Mouse (Mus musculus): ENCODE measurements at regions not wholly inside any gene's neighbourhood (a gene's known extent, or its start where the extent isn't known, plus 50 kb on each side); places are given as distances from the start of the nearest gene placed in this dataset.

GRCm38 (mm10) chr16:39390626-39391025 is 498.2 kb downstream of the Igsf11 start:
- H3K9ac ChIP-seq (ENCODE audit: low read depth, low read length) = no peak overlapping the region
- no peaks in the 10 kb centered on the region for H3K36me3 ChIP-seq (ENCODE audit: control insufficient read depth, insufficient read depth, low read length)
- H3K4me1 ChIP-seq (ENCODE audit: control insufficient read depth, insufficient read depth, low read length) = no peaks in the 10 kb centered on the region
- H3K4me3 ChIP-seq (ENCODE audit: low read depth, low read length) = no peak overlapping the region
- ATAC-seq = no peak
- H3K9me3 ChIP-seq (replicated peaks; ENCODE audit: control insufficient read depth, low read length, poor library complexity, severe bottlenecking) = no peaks in the 10 kb centered on the region
- no peak overlapping the region for H3K27ac ChIP-seq (ENCODE audit: low read length)
- H3K27me3 ChIP-seq (ENCODE audit: control insufficient read depth, insufficient read depth, low read depth, low read length) = no peaks in the 10 kb centered on the region
- 59% methylated on average over 3 of the region's 3 CpGs for WGBS
- no peak overlapping the region for H3K4me2 ChIP-seq (ENCODE audit: low read length)

GRCm38 (mm10) chr16:39402101-39402749 is 509.8 kb downstream of the Igsf11 start:
- peak; percentile 70 for ATAC-seq
- Histone ChIP-seq H3K36me3 (ENCODE audit: control insufficient read depth, insufficient read depth, low read length) (no peaks in the 10 kb centered on the region), H3K27ac (ENCODE audit: low read length) (no peak overlapping the region), H3K4me2 (ENCODE audit: low read length) (no peak overlapping the region), H3K27me3 (ENCODE audit: control insufficient read depth, insufficient read depth, low read depth, low read length) (no peaks in the 10 kb centered on the region), H3K9me3 (replicated peaks; ENCODE audit: control insufficient read depth, low read length, poor library complexity, severe bottlenecking) (no peaks in the 10 kb centered on the region), H3K4me1 (ENCODE audit: control insufficient read depth, insufficient read depth, low read length) (no peaks in the 10 kb centered on the region), H3K4me3 (ENCODE audit: low read depth, low read length) (no peak overlapping the region), H3K9ac (ENCODE audit: low read depth, low read length) (no peak overlapping the region)
- 52% methylated on average over 4 of the region's 4 CpGs for WGBS

DNA sequence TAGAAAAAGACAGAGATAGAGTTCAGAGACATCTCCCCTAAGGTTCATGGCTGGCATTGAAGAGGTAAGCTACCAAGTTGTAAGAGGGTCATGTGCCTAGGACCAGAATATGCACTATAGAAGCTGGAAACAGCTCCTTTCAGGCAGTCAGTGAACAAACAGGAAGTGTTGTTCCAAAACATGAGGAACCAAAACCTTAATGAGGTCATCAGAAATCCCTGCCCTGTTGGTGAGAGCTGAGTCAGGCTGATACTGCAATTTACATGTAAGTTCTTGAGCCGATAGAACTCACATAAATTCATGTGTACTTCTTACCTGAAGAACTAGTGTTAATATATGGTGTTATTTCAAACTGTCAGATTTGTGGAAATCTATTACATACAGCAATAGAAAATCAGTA is 539.1 kb downstream of the Igsf11 start:
- no peak overlapping the region for H3K9ac ChIP-seq (ENCODE audit: low read depth, low read length)
- H3K36me3 ChIP-seq (ENCODE audit: control insufficient read depth, insufficient read depth, low read length) = no peaks in the 10 kb centered on the region

DNA sequence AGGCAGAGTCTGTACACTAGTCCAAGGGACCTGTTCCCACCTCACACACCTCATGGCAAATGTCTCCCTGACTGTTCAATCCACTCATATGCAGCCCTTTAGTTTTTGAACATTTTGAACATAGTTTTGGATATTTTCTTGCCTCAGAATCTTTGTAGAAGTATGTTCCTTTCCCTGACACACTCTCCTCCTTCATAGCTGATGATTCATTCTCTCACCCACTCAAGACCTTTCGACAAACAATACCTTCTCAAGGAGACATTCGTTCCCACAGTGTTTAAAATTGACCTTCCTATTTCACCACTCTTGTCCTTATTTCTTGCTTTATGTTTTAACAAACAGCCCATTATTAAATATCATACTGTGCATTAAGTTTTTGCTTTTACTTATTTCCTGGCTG is 538.4 kb upstream of the Lsamp start:
- no peak for ATAC-seq
- Histone ChIP-seq H3K4me3 (ENCODE audit: low read depth, low read length) (no peak overlapping the region), H3K9ac (ENCODE audit: low read depth, low read length) (no peak overlapping the region), H3K4me1 (ENCODE audit: control insufficient read depth, insufficient read depth, low read length) (no peaks in the 10 kb centered on the region), H3K27ac (ENCODE audit: low read length) (no peak overlapping the region), H3K9me3 (replicated peaks; ENCODE audit: control insufficient read depth, low read length, poor library complexity, severe bottlenecking) (no peaks in the 10 kb centered on the region), H3K4me2 (ENCODE audit: low read length) (no peak overlapping the region), H3K27me3 (ENCODE audit: control insufficient read depth, insufficient read depth, low read depth, low read length) (no peaks in the 10 kb centered on the region), H3K36me3 (ENCODE audit: control insufficient read depth, insufficient read depth, low read length) (no peaks in the 10 kb centered on the region)
- WGBS = 87% methylated on average over 2 of the region's 2 CpGs

More for the DNA sequence above, 539.1 kb downstream of the Igsf11 start:
- no peaks in the 10 kb centered on the region for H3K4me1 ChIP-seq (ENCODE audit: control insufficient read depth, insufficient read depth, low read length)
- no peak overlapping the region for H3K4me2 ChIP-seq (ENCODE audit: low read length)
- WGBS = 98% methylated on average over 1 of the region's 1 CpGs
- no peaks in the 10 kb centered on the region for H3K9me3 ChIP-seq (replicated peaks; ENCODE audit: control insufficient read depth, low read length, poor library complexity, severe bottlenecking)
- no peak overlapping the region for H3K4me3 ChIP-seq (ENCODE audit: low read depth, low read length)
- no peak overlapping the region for H3K27ac ChIP-seq (ENCODE audit: low read length)
- H3K27me3 ChIP-seq (ENCODE audit: control insufficient read depth, insufficient read depth, low read depth, low read length) = no peaks in the 10 kb centered on the region
- ATAC-seq = no peak

DNA sequence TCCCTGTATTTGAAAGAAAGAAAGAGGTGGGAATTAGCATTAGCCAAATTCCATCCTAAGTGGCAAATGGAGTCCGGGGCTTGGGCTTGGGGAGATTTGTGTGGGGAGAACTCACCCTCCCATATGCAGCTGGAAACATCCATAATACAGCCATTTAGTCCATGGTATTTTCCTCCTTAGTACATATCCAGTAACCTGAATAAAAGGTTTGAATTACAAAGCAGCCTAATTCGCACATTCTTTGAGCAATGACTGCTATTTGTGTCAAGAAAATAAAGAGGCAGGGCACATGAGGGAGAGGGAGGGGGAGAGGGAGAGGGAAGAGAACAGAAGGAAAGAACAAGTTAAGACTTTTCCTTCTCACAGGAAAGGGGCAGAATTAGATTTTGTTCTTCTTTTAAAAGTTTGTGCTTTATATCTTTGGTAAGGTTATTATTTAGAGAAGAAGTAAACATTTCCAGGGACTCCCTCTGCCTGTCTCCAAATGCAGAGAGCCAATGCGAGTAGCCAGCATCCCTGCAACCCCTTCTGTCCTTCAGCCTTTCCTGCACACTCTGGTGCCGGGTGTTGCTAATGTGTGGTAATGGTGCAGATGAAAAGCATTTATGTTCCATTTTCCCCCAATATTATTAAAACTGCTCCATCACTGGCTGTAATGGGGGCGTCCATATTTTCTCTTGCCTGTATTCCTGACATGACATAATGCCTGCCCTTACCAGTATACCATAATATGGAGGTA is 530.6 kb upstream of the Lsamp start:
- H3K4me3 ChIP-seq (ENCODE audit: low read depth, low read length) = no peak overlapping the region
- H3K4me1 ChIP-seq (ENCODE audit: control insufficient read depth, insufficient read depth, low read length) = peaks cover 2% of the 10 kb centered on the region; the same call in 1 of the 2 replicates
- H3K27ac ChIP-seq (ENCODE audit: low read length) = no peak overlapping the region
- no peaks in the 10 kb centered on the region for H3K36me3 ChIP-seq (ENCODE audit: control insufficient read depth, insufficient read depth, low read length)
- no peak for ATAC-seq
- H3K27me3 ChIP-seq (ENCODE audit: control insufficient read depth, insufficient read depth, low read depth, low read length) = no peaks in the 10 kb centered on the region
- H3K4me2 ChIP-seq (ENCODE audit: low read length) = no peak overlapping the region
- WGBS = 56% methylated on average over 5 of the region's 5 CpGs
- no peak overlapping the region for H3K9ac ChIP-seq (ENCODE audit: low read depth, low read length)
- H3K9me3 ChIP-seq (replicated peaks; ENCODE audit: control insufficient read depth, low read length, poor library complexity, severe bottlenecking) = no peaks in the 10 kb centered on the region

Data from midbrain, embryonic 16.5 days (tissue).